Mouse (Mus musculus) frontal cortex, postnatal 36 days (tissue): ENCODE measurements at regions not wholly inside any gene's neighbourhood (a gene's known extent, or its start where the extent isn't known, plus 50 kb on each side); places are given as distances from the start of the nearest gene placed in this dataset.

Experiments used
- DNase-seq, 2 experiments: peaks; one replicate each; pipeline ENCODE4 v3.0.0; 2022; ENCODE audit warnings: low spot score in 2 of 2

DNA sequence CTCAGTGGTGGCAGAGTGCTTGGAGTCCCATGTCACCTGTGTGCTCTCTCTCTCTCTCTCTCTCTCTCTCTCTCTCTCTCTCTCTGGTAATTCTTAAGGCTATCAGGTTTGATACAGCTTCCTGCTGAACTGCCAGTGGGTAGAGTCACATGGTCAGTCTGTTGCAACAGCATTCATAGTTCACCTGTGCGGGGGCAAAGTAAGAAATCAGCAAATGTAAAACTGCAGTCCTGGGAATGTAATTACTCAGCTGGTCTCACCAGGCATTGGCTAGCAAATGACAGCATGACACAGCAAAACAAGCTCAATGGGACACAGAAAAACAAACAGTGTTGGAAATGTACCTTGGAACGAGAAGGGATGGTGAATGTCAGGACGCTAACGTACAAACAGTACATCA, 422.7 kb downstream of the Ppargc1a start:
- DNase-seq, result no peak

DNA sequence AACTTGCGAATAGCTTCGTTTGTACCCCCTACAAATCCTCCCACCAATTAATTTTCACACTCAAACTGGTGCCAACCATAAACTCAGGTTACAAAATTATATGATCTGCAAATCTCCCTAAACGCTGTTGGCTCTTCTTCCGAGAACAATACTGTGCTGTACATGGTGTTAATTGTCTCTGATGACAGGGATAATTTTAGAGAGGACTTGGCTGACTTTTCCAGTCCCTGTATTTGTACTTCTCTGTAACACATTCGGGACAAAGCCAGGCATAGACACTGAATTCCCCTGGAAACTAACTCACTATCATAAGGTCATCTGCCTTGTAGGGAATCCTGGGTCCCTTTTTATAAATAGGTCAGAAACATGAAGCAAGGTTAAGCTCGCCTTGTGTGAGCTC, 442.4 kb downstream of the Ppargc1a start:
- no peak for DNase-seq

DNA sequence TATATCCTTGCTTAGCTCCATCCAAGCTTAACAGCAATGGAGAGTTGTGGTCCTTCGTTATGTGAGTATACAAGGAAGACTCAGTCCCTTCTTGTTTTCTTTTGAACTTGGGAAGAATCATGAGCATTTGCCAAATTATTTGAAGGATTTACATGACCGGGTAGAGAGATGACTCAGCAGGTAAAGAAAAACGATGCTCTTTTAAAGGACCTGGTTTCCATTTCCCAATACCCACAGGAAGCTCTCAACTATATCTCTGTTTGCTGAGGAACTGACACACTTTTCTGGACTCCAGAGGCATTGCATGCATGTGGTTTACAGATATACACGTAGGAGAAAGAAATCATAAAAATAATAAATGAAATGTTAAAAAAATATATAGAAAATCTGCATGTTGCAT, 457.5 kb downstream of the Ppargc1a start:
- DNase-seq, result no peak

- peak in 1 of 2 experiments; percentile 2 for DNase-seq
Measured at GRCm38 (mm10) chr5:51108737-51109136, 458.8 kb downstream of the Ppargc1a start.

GRCm38 (mm10) chr5:51108181-51108580, 459.3 kb downstream of the Ppargc1a start:
- DNase-seq, result peak in 1 of 2 experiments; percentile 8

DNA sequence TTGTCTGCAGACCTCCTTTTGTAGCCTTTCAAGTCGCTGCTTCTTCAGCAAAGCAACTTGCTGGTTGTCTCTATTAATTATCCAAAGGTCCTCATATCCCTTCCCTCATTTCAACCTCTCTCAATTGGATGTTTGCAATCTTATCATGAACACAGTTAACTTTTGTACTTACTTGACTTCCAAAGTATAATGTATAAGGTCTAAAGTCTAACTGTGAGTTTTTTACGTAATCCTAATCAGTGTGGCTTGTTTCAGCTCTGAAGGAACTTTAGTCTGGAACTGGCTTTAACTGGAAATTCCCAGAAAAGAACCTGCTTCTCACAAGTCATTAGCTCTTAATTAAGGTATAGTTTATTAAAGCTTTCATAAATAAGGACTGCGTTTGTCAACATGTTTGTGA, 467.6 kb downstream of the Ppargc1a start:
- no peak for DNase-seq

DNA sequence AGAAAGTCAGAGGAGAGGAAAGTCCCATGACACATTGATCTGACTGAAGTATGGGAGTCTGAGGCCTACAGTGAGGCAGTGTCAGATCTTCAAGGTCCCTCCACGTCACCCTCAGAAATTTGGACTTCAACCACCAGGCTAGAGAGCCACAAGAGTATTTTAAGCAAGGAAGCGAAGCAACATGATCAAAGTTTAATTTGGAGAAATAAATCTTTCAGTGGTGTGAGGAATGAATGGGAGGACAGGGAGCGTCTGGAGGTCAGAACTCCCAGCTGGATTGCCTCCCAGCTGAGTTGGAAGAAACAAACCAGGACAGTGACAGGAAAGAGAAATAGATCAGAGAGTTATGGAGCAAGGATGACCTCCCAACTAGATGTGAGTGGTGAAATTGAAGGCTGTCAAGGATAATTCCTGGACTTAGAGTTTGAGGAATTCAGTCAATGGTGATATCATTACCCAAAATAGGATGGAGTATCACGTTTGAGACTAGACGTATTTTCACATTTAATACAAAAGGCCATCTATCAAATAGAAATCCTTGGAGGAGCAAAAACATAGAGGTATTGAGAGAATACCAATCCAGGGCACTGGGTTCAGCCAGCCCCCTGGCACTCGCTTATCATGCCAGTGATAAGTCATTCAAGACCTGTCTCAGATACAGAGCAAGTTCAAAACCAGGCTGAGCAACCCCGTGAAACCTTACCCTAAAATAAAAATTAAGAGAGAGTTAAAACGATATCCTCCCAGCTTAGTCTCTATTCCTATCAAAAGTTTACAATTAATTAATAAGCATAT, 494.7 kb downstream of the Ppargc1a start:
- no peak for DNase-seq

- DNase-seq, result no peak
Measured at GRCm38 (mm10) chr5:51072146-51072545, 495.4 kb downstream of the Ppargc1a start.

- DNase-seq, result no peak
Measured at GRCm38 (mm10) chr5:51069668-51070067, 497.9 kb downstream of the Ppargc1a start.

- no peak for DNase-seq
Measured at GRCm38 (mm10) chr5:51045872-51046271, 521.7 kb downstream of the Ppargc1a start.

DNA sequence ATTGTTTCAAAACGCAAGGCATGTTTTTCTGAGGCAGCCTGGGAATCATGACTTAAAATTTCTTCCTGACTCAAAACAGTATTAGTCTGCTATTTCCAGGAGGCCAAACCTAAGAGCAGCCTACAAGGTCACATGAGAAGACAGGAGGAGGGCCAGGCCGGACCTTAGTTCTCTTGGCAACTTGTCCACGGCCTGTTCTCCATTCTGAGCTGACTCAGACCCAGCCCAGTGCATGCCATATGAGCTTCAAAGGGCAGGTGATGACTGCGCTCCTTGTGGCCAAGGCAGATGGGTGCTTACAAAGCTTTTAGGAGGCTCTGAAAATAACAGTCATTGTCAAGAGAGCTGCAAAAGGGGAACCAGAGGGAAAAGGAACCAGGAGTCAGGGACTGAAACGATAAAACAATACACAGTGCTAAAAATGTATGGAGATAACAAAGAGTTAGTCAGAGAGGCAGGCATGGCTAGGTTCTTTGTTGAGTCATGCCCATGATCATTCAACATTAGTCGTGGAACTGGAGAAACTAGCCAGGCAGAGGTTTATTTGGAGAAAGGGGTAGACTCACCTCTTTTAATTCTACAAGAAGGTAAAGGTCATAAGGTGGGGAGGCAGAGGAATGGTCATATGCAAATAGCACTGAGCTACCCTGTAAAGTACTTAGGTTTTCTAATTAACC, 525.8 kb downstream of the Ppargc1a start:
- DNase-seq, result no peak

DNA sequence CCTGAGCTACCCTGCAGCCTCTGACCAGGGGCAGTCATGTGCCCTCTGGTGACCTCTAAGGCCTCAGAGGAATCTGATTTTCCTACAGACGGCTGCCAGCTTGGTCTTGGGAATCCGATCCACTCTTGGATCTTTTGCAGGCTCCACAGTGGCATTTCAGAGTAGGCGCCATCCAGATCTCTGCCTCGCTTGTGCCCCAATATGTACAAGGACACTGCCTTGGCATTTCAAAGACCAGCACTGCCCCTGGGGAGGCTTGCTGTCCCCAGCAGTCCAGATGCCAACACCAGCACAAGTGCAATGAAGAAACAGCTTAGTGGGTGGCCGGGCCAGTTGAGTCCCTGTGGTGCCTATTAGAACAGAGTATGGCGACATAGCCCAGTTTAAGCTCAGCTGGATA, 526.6 kb downstream of the Ppargc1a start:
- DNase-seq, result no peak

DNA sequence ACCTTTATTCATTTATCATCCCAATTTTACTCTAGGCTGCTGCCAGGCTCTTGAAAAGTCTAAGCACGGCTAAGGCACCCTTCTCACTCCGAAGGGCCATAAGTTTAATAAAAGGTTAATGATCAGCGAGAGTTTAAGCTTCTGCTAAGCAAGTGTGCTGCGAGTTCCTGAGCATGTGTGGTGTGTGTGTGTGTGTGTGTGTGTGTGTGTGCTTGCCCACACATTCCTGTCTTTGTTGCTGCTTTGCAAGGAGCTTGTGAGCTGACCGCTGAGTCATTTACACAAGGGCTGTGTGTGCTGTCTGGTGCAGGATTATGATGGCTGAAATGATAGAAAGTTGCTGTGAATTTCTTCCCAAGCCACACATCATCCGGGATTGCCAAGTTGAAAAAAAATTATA, 527.1 kb downstream of the Ppargc1a start:
- no peak for DNase-seq

- no peak for DNase-seq
Measured at GRCm38 (mm10) chr5:51039713-51040178, 527.8 kb downstream of the Ppargc1a start.

- no peak for DNase-seq
Measured at GRCm38 (mm10) chr5:51036450-51036990, 531.0 kb downstream of the Ppargc1a start.

- DNase-seq, result no peak
Measured at GRCm38 (mm10) chr5:51028966-51029365, 538.6 kb downstream of the Ppargc1a start.

DNA sequence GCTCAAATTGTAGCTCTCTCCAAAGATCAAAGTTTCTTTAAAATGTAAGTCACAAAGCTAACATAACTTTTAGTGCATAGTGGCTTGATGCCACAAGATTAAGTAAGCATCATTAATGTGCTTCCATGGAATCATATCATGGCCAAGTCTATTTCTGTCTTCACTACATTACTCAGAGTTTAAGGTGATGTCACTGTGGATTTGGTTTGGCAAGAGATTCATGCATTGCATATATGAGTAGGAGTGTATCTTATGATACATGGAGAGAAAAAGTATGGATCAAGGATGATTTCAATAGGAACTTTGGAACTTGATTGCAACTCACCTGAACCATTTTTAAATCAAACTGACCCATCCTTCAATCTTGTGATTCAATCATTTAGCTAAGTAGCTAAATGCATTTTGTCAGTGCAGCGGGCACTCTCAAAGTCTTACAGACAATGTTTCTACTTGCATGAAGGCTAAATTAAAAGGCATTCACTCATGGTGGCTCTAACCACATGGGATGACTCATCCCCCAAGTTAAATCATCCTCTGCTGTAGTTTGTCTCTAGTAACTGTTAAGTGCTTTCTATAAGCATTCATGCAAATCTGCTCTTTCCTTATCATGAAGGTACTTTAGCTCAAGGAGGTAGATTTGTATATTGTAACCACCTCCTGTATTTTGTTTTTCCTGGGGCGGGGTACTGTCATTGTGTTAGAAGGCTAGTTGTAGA, 576.5 kb downstream of the Ppargc1a start:
- no peak for DNase-seq
